Mouse (Mus musculus) forebrain, embryonic 13.5 days (tissue): ENCODE data around the gene Camk1d. TPM values are rescaled to one million over a fixed set of nuclear protein-coding genes. Genes with fewer than 3 reads are reported as not detected.
"Not testable (repeated sequence)": the region's sequence is repeated elsewhere in the genome, so short reads cannot be mapped to it uniquely, and the experiment has no call there.

Source experiments
- ATAC-seq: fragments of 200-750 bp; cut with Nextera tagmentation; 2 replicates; pipeline ENCODE4 v1.8.0; 2017
- H3K27ac ChIP-seq: fragments of 300-500 bp; sonication (generic); 2 replicates; pipeline ENCODE4 v1.5.1; 2015; ENCODE audit warnings: inconsistent platforms, mild to moderate bottlenecking, moderate library complexity
- H3K27me3 ChIP-seq: fragments of 300-500 bp; sonication (generic); 2 replicates; pipeline ENCODE4 v1.6.1; 2015; ENCODE audit warnings: mild to moderate bottlenecking, inconsistent platforms
- H3K36me3 ChIP-seq: fragments of 300-500 bp; sonication (generic); 2 replicates; pipeline ENCODE4 v1.6.1; 2015; ENCODE audit warnings: mild to moderate bottlenecking, inconsistent platforms; ENCODE audit not compliant: poor library complexity, severe bottlenecking
- H3K4me1 ChIP-seq: fragments of 300-500 bp; sonication (generic); 2 replicates; pipeline ENCODE4 v1.6.1; 2015; ENCODE audit warnings: inconsistent platforms
- H3K4me2 ChIP-seq: fragments of 300-500 bp; sonication (generic); 2 replicates; pipeline ENCODE4 v1.6.1; 2015; ENCODE audit warnings: inconsistent platforms, mild to moderate bottlenecking, moderate library complexity
- H3K4me3 ChIP-seq: fragments of 300-500 bp; sonication (generic); 2 replicates; pipeline ENCODE4 v1.5.1; 2015; ENCODE audit warnings: mild to moderate bottlenecking, inconsistent platforms
- H3K9ac ChIP-seq: fragments of 300-500 bp; sonication (generic); 2 replicates; pipeline ENCODE4 v1.6.1; 2015; ENCODE audit warnings: mild to moderate bottlenecking, inconsistent platforms
- H3K9me3 ChIP-seq: fragments of 300-500 bp; sonication (generic); replicated peaks from 2 replicates; pipeline ENCODE4 v1.6.1; 2016; ENCODE audit warnings: inconsistent platforms
- WGBS: fragments of 180-500 bp; shearing (Covaris S2); methylation state at CpG from one replicate; pipeline ENCODE4 v1.1.7; 2015; 5-methylcytosine and 5-hydroxymethylcytosine counted together
- polyA plus RNA-seq: library from polyadenylated mRNA; unstranded; fragments of >200 nt; fragmentation: Nextera tagmentation; extraction: Ambion mirVana; gene quantifications from 2 replicates; pipeline ENCODE4 v1.2.1, GENCODE M21; 2015

Camk1d gene
- polyA plus RNA-seq, 1 experiment from 2014 or later: 2.8 TPM

- Histone ChIP-seq H3K9ac (no peak overlapping the region), H3K9me3 (no peaks in the 10 kb centered on the region), H3K4me1 (peaks cover 30% of the 10 kb centered on the region), H3K27ac (peak overlapping the region; percentile 73), H3K36me3 (no peaks in the 10 kb centered on the region), H3K27me3 (no peaks in the 10 kb centered on the region), H3K4me3 (no peak overlapping the region), H3K4me2 (no peak overlapping the region; the same call in 1 of the 2 replicates)
- WGBS: 12% methylated on average over 6 of the region's 6 CpGs
- peak; percentile 84 for ATAC-seq
Observed at GRCm38 (mm10) chr2:5398043-5398442, 316.3 kb downstream of the Camk1d start.

- H3K36me3 ChIP-seq: no peaks in the 10 kb centered on the region
- H3K27ac ChIP-seq: peak overlapping the region; percentile 73
- no peak overlapping the region for H3K9ac ChIP-seq
- H3K4me3 ChIP-seq: no peak overlapping the region
- H3K4me2 ChIP-seq: no peak overlapping the region; the same call in 1 of the 2 replicates
- 28% methylated on average over 3 of the region's 3 CpGs for WGBS
- H3K9me3 ChIP-seq: no peaks in the 10 kb centered on the region
- H3K27me3 ChIP-seq: no peaks in the 10 kb centered on the region
- peaks cover 30% of the 10 kb centered on the region for H3K4me1 ChIP-seq
- ATAC-seq: no peak
Observed at GRCm38 (mm10) chr2:5397468-5397867, 316.8 kb downstream of the Camk1d start.

DNA sequence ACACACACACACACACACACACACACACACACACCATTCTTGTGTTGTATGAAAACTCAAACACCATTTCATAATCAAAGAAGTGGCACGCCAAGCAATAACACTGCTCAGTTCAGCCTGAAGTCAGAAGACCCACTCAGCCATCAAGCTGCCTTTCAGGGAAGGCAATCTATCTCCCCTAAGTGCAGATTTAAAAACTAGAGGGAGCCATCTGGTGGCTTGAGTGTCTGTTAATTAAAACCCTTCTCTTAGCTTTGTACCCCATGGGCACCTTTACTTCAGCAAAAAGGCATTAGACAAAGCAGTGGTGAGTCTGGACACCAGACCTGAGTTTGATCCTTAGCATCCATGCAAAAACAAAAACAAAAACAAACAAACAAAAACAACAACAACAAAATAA is 317.9 kb downstream of the Camk1d start:
- Histone ChIP-seq H3K9me3 (no peaks in the 10 kb centered on the region), H3K4me2 (no peak overlapping the region), H3K36me3 (no peaks in the 10 kb centered on the region), H3K9ac (no peak overlapping the region), H3K27ac (no peak overlapping the region), H3K4me1 (peaks cover 30% of the 10 kb centered on the region), H3K4me3 (no peak overlapping the region), H3K27me3 (no peaks in the 10 kb centered on the region)
- WGBS: 88% methylated on average over 1 of the region's 1 CpGs
- peak; percentile 14; the same call in 1 of the 2 replicates for ATAC-seq

- no peak for ATAC-seq
- Histone ChIP-seq H3K36me3 (no peaks in the 10 kb centered on the region), H3K4me2 (no peak overlapping the region), H3K9me3 (no peaks in the 10 kb centered on the region), H3K4me1 (peaks cover 30% of the 10 kb centered on the region), H3K27me3 (no peaks in the 10 kb centered on the region), H3K27ac (no peak overlapping the region), H3K4me3 (no peak overlapping the region), H3K9ac (no peak overlapping the region)
- WGBS: 68% methylated on average over 2 of the region's 2 CpGs
Observed at GRCm38 (mm10) chr2:5395873-5396272, 318.4 kb downstream of the Camk1d start.

- Histone ChIP-seq H3K36me3 (no peaks in the 10 kb centered on the region), H3K4me2 (no peak overlapping the region), H3K4me3 (no peak overlapping the region), H3K9ac (no peak overlapping the region), H3K27me3 (no peaks in the 10 kb centered on the region), H3K4me1 (peaks cover 18% of the 10 kb centered on the region), H3K9me3 (no peaks in the 10 kb centered on the region), H3K27ac (no peak overlapping the region)
- no peak for ATAC-seq
Observed at GRCm38 (mm10) chr2:5392921-5393320, 321.4 kb downstream of the Camk1d start.

DNA sequence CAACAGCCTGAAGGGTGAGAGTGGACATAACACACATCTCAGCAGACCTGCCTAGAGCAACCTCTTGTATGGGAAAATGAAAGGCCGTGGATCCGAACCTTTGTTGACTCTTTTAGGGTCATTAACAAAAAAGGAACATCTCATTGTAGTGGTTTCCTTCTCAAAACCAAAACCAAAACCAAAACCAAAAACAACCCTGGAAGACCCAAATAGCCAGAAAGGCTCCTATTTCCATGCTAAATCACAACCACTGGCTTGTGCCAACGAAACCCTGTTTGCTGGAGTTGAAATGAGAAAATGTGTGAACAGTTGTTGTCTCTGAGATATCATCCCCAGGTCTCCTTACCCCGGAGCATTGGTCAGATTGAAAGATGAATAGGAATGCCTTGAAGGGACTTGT is 321.8 kb downstream of the Camk1d start:
- H3K9ac ChIP-seq: no peak overlapping the region
- 92% methylated on average over 4 of the region's 4 CpGs for WGBS
- H3K36me3 ChIP-seq: no peaks in the 10 kb centered on the region
- H3K4me3 ChIP-seq: no peak overlapping the region
- no peak for ATAC-seq
- H3K4me1 ChIP-seq: peaks cover 13% of the 10 kb centered on the region
- H3K4me2 ChIP-seq: no peak overlapping the region
- no peaks in the 10 kb centered on the region for H3K9me3 ChIP-seq
- H3K27me3 ChIP-seq: no peaks in the 10 kb centered on the region
- H3K27ac ChIP-seq: no peak overlapping the region

DNA sequence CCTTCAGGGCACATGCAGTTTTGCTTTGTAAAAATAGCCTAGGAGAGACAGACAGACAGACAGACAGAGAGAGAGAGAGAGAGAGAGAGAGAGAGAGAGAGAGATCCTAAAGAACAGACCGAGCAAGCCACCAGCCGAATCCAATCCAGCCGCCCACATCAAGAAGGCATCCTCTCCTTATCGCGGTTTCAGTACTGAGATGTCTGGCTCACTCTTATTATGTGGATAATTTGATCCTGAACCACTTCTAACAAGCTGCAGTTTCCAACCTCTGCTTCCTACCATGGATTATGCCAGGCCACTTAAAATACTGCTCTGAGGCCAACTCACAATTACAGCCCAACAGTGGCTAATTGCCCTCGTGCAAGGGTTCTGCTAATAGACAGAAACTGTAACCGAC is 325.9 kb downstream of the Camk1d start:
- no peak for ATAC-seq
- Histone ChIP-seq H3K27me3 (no peaks in the 10 kb centered on the region), H3K9me3 (no peaks in the 10 kb centered on the region), H3K9ac (no peak overlapping the region), H3K4me1 (peaks cover 5% of the 10 kb centered on the region; the same call in 1 of the 2 replicates), H3K4me2 (no peak overlapping the region), H3K27ac (no peak overlapping the region), H3K36me3 (no peaks in the 10 kb centered on the region), H3K4me3 (no peak overlapping the region)
- 79% methylated on average over 7 of the region's 7 CpGs for WGBS

GRCm38 (mm10) chr2:5381712-5382710 is 332.3 kb downstream of the Camk1d start:
- WGBS: 29% methylated on average over 12 of the region's 12 CpGs
- peak overlapping the region; percentile 13; the same call in 1 of the 2 replicates for H3K4me2 ChIP-seq

GRCm38 (mm10) chr2:5380973-5381372 is 333.3 kb downstream of the Camk1d start:
- peak overlapping the region; percentile 52; the same call in 1 of the 2 replicates for H3K27ac ChIP-seq
- H3K36me3 ChIP-seq: no peaks in the 10 kb centered on the region
- no peak overlapping the region for H3K4me2 ChIP-seq
- ATAC-seq: no peak
- H3K9ac ChIP-seq: no peak overlapping the region
- 69% methylated on average over 7 of the region's 7 CpGs for WGBS
- H3K9me3 ChIP-seq: no peaks in the 10 kb centered on the region
- H3K27me3 ChIP-seq: no peaks in the 10 kb centered on the region
- no peak overlapping the region for H3K4me3 ChIP-seq
- H3K4me1 ChIP-seq: peaks cover 36% of the 10 kb centered on the region

More at GRCm38 (mm10) chr2:5381712-5382710, 332.3 kb downstream of the Camk1d start:
- Histone ChIP-seq H3K9ac (no peak overlapping the region), H3K27ac (peak overlapping the region; percentile 52), H3K27me3 (no peaks in the 10 kb centered on the region), H3K9me3 (no peaks in the 10 kb centered on the region), H3K36me3 (no peaks in the 10 kb centered on the region), H3K4me1 (peaks cover 38% of the 10 kb centered on the region), H3K4me3 (no peak overlapping the region)
- ATAC-seq: peak; percentile 67

DNA sequence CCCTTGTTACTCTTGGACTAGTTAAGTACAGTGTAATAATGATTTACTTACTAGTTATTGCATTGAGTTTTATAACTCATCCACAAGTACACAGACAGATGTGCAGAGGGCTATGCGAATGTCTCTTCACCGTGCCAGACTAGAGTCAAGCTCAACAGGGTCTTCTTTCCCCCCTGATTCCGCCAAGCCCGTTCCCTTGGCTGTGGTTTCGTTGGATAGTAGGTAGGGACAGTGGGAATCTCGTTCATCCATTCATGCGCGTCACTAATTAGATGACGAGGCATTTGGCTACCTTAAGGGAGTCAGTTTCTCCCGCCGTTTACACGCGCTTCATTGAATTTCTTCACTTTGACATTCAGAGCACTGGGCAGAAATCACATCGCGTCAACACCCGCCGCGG is 335.4 kb downstream of the Camk1d start:
- H3K4me2 ChIP-seq, H3K27me3 ChIP-seq, H3K27ac ChIP-seq, H3K36me3 ChIP-seq, ATAC-seq, H3K9ac ChIP-seq, H3K4me3 ChIP-seq, H3K9me3 ChIP-seq: not testable (repeated sequence)
- 46% methylated on average over 18 of the region's 18 CpGs for WGBS
- peaks cover 36% of the 10 kb centered on the region for H3K4me1 ChIP-seq

DNA sequence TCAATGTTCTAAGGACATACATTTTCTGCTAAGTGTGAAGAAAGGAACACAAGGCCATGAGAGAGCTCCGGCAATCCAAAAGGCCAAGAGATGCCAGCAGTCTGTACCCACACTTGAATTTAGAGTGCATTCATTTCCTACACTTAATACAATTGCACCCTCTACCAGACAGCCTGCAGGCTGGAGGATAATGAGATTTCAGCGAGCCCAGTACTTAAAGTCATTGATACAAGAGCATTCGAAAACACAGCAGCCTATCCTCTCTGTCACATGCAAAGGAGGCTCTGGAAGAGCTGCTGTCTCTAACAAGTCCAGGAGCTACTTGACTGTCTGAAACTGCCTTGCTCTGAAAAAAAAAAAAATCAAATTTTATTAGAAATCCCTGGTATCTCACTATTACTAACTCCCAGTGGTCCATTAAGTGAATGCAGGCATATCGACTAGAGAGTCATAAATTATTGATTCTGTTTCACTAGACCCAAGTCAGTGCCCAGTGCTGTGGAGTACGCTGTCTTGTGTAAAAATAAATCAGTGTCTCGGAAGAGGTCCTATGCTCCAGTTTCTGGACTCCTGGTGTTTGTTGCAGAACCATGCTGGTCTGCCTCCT is 336.1 kb downstream of the Camk1d start:
- H3K4me1 ChIP-seq: peaks cover 36% of the 10 kb centered on the region
- no peak overlapping the region for H3K27ac ChIP-seq
- H3K9ac ChIP-seq: no peak overlapping the region
- H3K4me2 ChIP-seq: no peak overlapping the region
- 56% methylated on average over 6 of the region's 6 CpGs for WGBS
- no peaks in the 10 kb centered on the region for H3K36me3 ChIP-seq
- H3K4me3 ChIP-seq: no peak overlapping the region
- no peak for ATAC-seq
- no peaks in the 10 kb centered on the region for H3K9me3 ChIP-seq
- no peaks in the 10 kb centered on the region for H3K27me3 ChIP-seq

DNA sequence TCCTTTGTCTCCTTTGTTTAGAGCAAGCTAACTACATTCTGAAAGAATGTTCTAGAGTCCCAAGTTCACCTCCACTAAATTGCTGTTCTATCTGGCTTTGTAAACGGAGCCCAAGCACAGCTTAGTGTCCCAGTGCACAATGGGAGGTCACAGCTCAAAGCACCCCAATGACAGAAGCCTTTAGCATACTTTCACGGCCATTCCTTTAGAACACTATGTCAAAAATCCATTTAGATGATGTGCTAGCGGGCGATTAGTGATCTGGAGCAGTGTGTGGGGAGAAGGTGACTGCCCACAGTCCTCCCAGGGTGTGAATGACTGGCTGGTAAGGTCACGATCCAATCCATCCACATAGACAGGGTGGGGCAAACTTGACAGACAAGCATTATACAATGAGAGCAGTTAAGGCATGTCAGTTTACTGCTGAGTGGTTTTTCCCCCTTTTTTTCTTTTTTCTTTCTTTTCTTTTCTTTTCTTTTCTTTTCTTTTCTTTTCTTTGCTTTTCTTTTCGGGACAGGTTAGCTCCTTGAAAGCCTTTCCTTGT is 341.4 kb downstream of the Camk1d start:
- no peaks in the 10 kb centered on the region for H3K36me3 ChIP-seq
- H3K9me3 ChIP-seq: no peaks in the 10 kb centered on the region
- no peak for ATAC-seq
- no peak overlapping the region for H3K9ac ChIP-seq
- H3K4me1 ChIP-seq: peaks cover 11% of the 10 kb centered on the region; the same call in 1 of the 2 replicates
- no peak overlapping the region for H3K4me3 ChIP-seq
- H3K27me3 ChIP-seq: no peaks in the 10 kb centered on the region
- 45% methylated on average over 6 of the region's 6 CpGs for WGBS
- H3K27ac ChIP-seq: no peak overlapping the region
- H3K4me2 ChIP-seq: no peak overlapping the region
